Mouse (Mus musculus) midbrain, postnatal 0 days (tissue): ENCODE measurements around the gene Cd38. TPM values are rescaled to one million over a fixed set of nuclear protein-coding genes. Genes with fewer than 3 reads are reported as not detected.

Source experiments
- ATAC-seq: fragments of 200-750 bp; cut with Nextera tagmentation; 2 replicates; pipeline ENCODE4 v1.8.0; 2017; ENCODE audit warnings: moderate number of reproducible peaks, mild to moderate bottlenecking, moderate TSS enrichment, moderate library complexity; ENCODE audit not compliant: low FRiP score
- DNase-seq: peaks from one replicate; pipeline ENCODE4 v3.0.0-alpha.2; 2015; ENCODE audit warnings: low spot score
- H3K27ac ChIP-seq: fragments of 300-500 bp; sonication (generic); 2 replicates; pipeline ENCODE4 v1.5.1; 2014; ENCODE audit warnings: low read depth, mild to moderate bottlenecking, low read length, mixed read lengths
- H3K27me3 ChIP-seq: fragments of 300-500 bp; sonication (generic); 2 replicates; pipeline ENCODE4 v1.6.1; 2014; ENCODE audit warnings: low read length, control low read depth, mixed read lengths; ENCODE audit not compliant: insufficient read depth
- H3K36me3 ChIP-seq: fragments of 300-500 bp; sonication (generic); 2 replicates; pipeline ENCODE4 v1.6.1; 2014; ENCODE audit warnings: low read length, control low read depth, mixed read lengths; ENCODE audit not compliant: insufficient read depth
- H3K4me1 ChIP-seq: fragments of 300-500 bp; sonication (generic); 2 replicates; pipeline ENCODE4 v1.6.1; 2014; ENCODE audit warnings: mild to moderate bottlenecking, control low read depth, antibody characterized with exemption, low read length, mixed read lengths; ENCODE audit not compliant: insufficient read depth
- H3K4me2 ChIP-seq: fragments of 300-500 bp; sonication (generic); 2 replicates; pipeline ENCODE4 v1.6.1; 2014; ENCODE audit warnings: low read depth, mild to moderate bottlenecking, low read length, mixed read lengths; ENCODE audit not compliant: poor library complexity, severe bottlenecking
- H3K4me3 ChIP-seq: fragments of 300-500 bp; sonication (generic); 2 replicates; pipeline ENCODE4 v1.5.1; 2014; ENCODE audit warnings: low read depth, mild to moderate bottlenecking, low read length, moderate library complexity
- H3K9ac ChIP-seq: fragments of 300-500 bp; sonication (generic); replicated peaks from 2 replicates; pipeline ENCODE4 v1.6.1; 2014; ENCODE audit warnings: mild to moderate bottlenecking, low read length, moderate library complexity, mixed read lengths; ENCODE audit not compliant: poor library complexity, severe bottlenecking
- H3K9me3 ChIP-seq: fragments of 300-500 bp; sonication (generic); 2 replicates; pipeline ENCODE4 v1.6.1; 2016; ENCODE audit warnings: low read length, control low read depth
- CTCF ChIP-seq: IDR thresholded peaks from 2 replicates; pipeline ENCODE4 v1.5.1; 2016; ENCODE audit warnings: antibody characterized with exemption, mild to moderate bottlenecking
- WGBS: fragments of 180-500 bp; shearing (Covaris S2); extraction: QIAGEN DNeasy Blood & Tissue Kit; methylation state at CpG from one replicate; pipeline ENCODE4 v1.1.7; 2014; 5-methylcytosine and 5-hydroxymethylcytosine counted together
- polyA plus RNA-seq: library from polyadenylated mRNA; unstranded; fragments of >200 nt; fragmentation: Nextera tagmentation; extraction: Ambion mirVana; gene quantifications from 2 replicates; pipeline ENCODE4 v1.2.1, GENCODE M21; 2015
- total RNA-seq: library from RNA; depleted of rRNA; stranded (reverse); fragments of >200 nt; gene quantifications from 2 replicates; pipeline ENCODE4 v1.2.3, GENCODE M21; 2014

Cd38 gene
- total and polyA plus RNA-seq, 2 experiments from 2014 or later: 2.3 to 4.1 TPM

GRCm38 (mm10) chr5:43848275-43848674 lies 20.1 kb upstream of the Cd38 start:
- WGBS: 86% methylated on average over 3 of the region's 3 CpGs
- no peaks in the 10 kb centered on the region for H3K36me3 ChIP-seq
- H3K27ac ChIP-seq: no peak overlapping the region
- DNase-seq: no peak
- ATAC-seq: no peak
- no peak overlapping the region for H3K9ac ChIP-seq
- H3K9me3 ChIP-seq: no peaks in the 10 kb centered on the region
- no peak overlapping the region for H3K4me3 ChIP-seq
- TF ChIP-seq CTCF: no peak
- H3K4me1 ChIP-seq: no peaks in the 10 kb centered on the region
- H3K4me2 ChIP-seq: no peak overlapping the region
- no peaks in the 10 kb centered on the region for H3K27me3 ChIP-seq

DNA sequence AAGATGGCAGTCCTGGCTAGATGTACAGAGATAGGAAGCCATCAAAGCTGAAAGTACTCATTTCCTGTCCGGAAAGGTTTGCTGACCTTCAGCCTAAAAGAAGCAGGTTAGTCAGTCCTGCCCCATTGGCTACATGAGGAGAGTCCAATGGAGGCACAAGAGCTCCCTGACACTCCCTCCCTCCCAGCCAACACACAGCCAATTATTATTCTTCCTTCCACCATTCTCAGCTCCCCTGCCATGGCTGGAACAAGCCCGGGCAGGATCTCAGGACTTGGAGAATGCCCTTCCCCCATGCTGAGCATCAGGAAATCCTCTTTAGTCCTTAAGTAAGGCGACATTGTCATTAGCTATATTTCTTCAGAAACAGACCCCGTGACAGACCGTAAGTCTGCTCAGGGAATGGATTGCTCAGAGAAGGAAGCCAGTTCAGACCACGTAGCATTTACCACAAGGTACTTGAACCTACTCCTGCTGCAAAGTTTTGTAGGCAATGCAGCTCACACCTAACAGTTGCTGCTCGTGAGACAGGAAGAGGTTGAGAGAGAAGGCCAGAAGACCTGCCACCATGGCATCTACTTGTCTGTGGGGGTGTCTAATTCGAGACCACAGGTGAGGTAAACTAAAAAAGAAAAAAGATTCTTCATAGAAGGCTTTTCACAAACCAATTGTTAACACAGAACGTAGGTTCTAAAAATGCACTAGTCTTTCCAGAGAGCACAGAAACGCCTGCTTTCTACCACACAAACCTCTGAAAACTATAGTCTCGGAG lies 15.1 kb upstream of the Cd38 start:
- Histone ChIP-seq H3K9ac (no peak overlapping the region), H3K27ac (no peak overlapping the region), H3K4me3 (no peak overlapping the region), H3K27me3 (no peaks in the 10 kb centered on the region), H3K4me1 (no peaks in the 10 kb centered on the region), H3K4me2 (no peak overlapping the region), H3K36me3 (no peaks in the 10 kb centered on the region), H3K9me3 (no peaks in the 10 kb centered on the region)
- 69% methylated on average over 11 of the region's 11 CpGs for WGBS
- ATAC-seq (no peak), DNase-seq (no peak)
- no peak for TF ChIP-seq CTCF

DNA sequence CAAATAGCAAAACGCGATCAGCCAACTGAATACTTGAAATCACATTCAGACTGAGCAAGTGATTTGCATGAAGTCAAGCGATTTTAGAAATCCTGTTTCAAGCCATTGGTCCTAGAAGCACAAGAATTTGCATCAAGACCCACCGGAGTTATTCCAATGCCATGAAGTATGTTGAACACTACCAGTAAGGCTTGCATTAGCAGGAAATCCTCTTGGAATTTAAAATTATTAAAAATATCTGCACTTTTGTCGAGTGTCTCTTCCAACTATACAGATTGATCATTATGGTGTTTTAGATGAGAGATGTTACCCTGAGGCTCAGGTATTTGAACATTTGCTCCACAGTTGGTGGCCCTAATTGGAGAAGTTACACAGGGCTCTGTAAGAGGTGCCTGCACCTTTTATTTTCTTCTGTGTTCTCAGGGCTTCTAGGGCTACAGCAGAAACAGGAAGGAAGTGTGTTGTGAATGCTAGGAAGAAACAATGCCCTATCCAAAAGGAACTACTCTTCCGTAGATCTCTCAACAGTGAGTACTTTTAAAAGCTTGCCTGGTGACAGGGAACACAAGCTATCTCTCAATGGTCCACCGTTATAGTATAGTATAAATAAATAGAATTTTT lies 14.4 kb upstream of the Cd38 start:
- Histone ChIP-seq H3K36me3 (no peaks in the 10 kb centered on the region), H3K4me2 (no peak overlapping the region), H3K27me3 (no peaks in the 10 kb centered on the region), H3K9ac (no peak overlapping the region), H3K4me1 (no peaks in the 10 kb centered on the region), H3K9me3 (no peaks in the 10 kb centered on the region), H3K4me3 (no peak overlapping the region), H3K27ac (no peak overlapping the region)
- DNase-seq (no peak), ATAC-seq (no peak)
- WGBS: 85% methylated on average over 7 of the region's 7 CpGs
- TF ChIP-seq CTCF: no peak

GRCm38 (mm10) chr5:43855769-43856168 lies 12.6 kb upstream of the Cd38 start:
- Histone ChIP-seq H3K4me3 (no peak overlapping the region), H3K9me3 (no peaks in the 10 kb centered on the region), H3K36me3 (no peaks in the 10 kb centered on the region), H3K4me2 (no peak overlapping the region), H3K9ac (no peak overlapping the region), H3K27ac (no peak overlapping the region), H3K27me3 (no peaks in the 10 kb centered on the region), H3K4me1 (no peaks in the 10 kb centered on the region)
- WGBS: 86% methylated on average over 2 of the region's 2 CpGs
- no peak for TF ChIP-seq CTCF
- DNase-seq (no peak), ATAC-seq (no peak)

DNA sequence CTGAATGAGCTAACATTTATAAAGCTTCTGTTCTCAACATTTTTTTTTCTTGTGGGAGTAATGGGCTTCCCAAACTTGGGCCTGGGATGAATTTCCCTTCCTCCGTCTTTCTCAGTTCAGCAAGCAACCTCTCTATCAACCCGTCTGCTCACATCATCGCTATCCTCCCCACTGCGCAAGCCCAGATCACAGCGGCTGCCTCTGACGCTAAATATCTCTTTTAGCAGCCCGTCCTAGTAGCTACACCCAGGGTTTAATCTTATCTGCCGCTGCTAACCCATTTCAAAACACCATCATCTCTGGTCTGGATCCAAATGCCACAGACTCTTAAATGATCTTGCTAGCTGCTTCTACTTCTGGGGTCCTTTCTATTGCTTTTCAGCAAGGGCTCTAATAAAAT lies 8.7 kb upstream of the Cd38 start:
- no peak for ATAC-seq

DNA sequence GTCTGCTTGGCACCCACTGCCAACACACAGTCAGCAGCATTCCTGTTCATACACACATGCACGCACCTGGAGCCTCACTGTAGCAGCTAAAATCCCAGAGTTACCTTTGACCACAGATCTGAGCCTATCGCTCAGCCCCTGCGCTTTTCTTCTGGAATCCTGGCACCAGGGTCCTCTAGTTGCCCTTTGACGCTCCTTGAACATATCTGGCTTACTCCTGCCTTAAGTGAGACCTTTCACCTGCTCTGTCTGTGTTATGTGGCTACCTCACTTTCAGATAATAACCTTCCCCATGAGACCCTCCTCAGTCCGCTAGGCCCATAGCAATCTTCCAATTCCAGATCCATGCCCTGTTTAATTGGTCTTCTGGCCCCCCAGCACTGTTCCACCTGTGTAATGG lies 8.3 kb upstream of the Cd38 start:
- Histone ChIP-seq H3K4me3 (no peak overlapping the region), H3K36me3 (no peaks in the 10 kb centered on the region), H3K4me1 (no peaks in the 10 kb centered on the region), H3K27me3 (no peaks in the 10 kb centered on the region), H3K27ac (no peak overlapping the region), H3K9me3 (no peaks in the 10 kb centered on the region), H3K4me2 (no peak overlapping the region), H3K9ac (no peak overlapping the region)
- no peak for ATAC-seq
- WGBS: 94% methylated on average over 5 of the region's 5 CpGs
- DNase-seq: no peak
- TF ChIP-seq CTCF: no peak

More for the DNA sequence above, 8.7 kb upstream of the Cd38 start:
- Histone ChIP-seq H3K4me1 (no peaks in the 10 kb centered on the region), H3K4me3 (no peak overlapping the region), H3K27ac (no peak overlapping the region), H3K36me3 (no peaks in the 10 kb centered on the region), H3K27me3 (no peaks in the 10 kb centered on the region), H3K9ac (no peak overlapping the region), H3K4me2 (no peak overlapping the region), H3K9me3 (no peaks in the 10 kb centered on the region)
- TF ChIP-seq CTCF: no peak
- no peak for DNase-seq
- WGBS: 89% methylated on average over 8 of the region's 8 CpGs
